Mouse (Mus musculus) neural tube, embryonic 10.5 days (tissue): ENCODE results near the gene Ttc38.
"Not testable (repeated sequence)": the region's sequence is repeated elsewhere in the genome, so short reads cannot be mapped to it uniquely, and the experiment has no call there.

Experiments
- DNase-seq: peaks from one replicate; pipeline ENCODE4 v3.0.0-alpha.2; 2017; ENCODE audit warnings: low spot score; ENCODE audit errors: extremely low spot score

Ttc38 gene

GRCm38 (mm10) chr15:85821203-85822010 is 10.7 kb upstream of the Ttc38 start, which contains the start of gene Pkdrej:
Gene Pkdrej (minus strand): TSS chr15:85821734.
- DNase-seq, result peak; percentile 64

DNA sequence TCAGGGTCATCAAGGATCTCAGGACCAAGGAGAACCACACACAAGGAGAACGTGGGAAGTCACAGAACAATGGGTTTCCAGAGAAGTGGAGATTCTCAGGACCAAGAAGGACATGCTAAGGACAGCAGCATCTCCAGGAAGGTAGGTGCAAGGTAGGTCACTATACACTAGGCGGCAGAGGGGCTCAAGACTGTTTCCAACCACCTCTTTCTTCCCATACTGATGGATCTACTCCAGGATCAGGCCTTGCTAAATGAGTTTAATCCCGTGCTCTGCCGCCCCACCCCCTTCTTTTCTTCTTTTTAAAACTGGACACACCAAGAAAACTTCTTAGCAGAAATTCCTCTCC is 10.1 kb upstream of the Ttc38 start:
- no peak for DNase-seq

- no peak for DNase-seq
Measured at GRCm38 (mm10) chr15:85826676-85827075, 5.4 kb upstream of the Ttc38 start.

- no peak for DNase-seq
Measured at GRCm38 (mm10) chr15:85828071-85828470, 4.0 kb upstream of the Ttc38 start.

- no peak for DNase-seq
Measured at GRCm38 (mm10) chr15:85829470-85829869, 2.6 kb upstream of the Ttc38 start.

DNA sequence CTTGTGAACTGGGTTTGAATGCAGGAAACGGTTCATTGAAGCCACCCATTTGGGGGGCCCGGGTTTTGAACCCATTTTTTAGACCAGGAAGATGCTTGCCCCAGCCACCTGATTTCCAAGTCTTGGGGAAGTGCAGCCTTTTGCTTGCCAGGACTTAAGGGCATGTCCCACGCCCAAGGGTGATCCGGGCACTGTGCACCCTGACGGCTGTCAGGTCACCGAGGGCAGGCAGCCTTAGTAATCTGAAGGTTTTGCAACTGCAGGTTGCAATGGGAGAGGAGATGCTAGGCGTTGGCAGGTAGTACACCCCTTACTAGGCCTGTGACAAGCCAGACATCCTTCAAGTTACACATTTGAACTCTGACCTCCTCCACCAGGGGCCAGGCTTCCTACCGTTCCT is 493 bp downstream of the Ttc38 start:
- no peak for DNase-seq

DNA sequence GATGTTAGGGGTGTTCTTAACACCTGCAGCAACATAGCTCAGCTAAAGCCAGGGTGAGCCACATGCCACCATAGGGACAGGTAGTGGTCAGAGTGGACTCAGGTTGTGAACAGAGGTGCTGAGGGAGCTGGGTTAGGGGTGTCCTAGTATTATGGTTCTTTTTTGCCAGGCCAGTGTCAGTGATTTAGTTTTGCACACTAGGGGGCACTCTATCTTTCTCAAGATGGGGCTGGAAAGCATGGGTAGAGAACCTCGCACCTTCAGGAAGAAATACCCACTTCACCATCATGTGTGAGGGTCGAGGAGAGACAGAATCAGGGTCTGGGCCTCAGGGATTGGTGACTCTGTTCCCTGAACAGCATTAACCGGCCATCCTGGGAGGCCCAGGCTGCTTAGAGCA is 3.2 kb downstream of the Ttc38 start:
- no peak for DNase-seq

- no peak for DNase-seq
Measured at GRCm38 (mm10) chr15:85836887-85837286, 4.8 kb downstream of the Ttc38 start.

DNA sequence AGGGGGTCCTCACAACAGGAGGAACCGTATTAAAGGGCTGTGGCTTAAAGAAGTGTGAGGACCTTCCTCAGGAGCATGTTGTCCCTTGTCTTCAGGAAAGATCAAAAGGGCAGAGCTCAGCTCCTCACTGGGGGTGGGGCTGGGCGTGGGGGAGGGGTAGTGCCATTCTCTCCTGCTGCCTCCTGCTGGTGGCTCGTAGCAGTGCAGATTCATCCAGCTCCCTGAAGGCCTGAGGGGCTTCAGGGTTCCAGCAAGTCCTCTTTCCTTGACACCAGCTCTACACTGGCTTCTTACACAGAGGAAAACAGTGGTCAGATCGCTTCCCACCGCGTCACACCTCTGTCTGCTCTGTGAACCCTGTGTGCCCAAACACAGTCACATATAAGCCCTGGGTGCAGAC is 8.9 kb downstream of the Ttc38 start:
- peak; percentile 40 for DNase-seq

GRCm38 (mm10) chr15:85841796-85842360 is 9.8 kb downstream of the Ttc38 start:
- DNase-seq, result no peak

- DNase-seq, result no peak
Measured at GRCm38 (mm10) chr15:85845071-85845470, 13.0 kb downstream of the Ttc38 start.

- no peak for DNase-seq
Measured at GRCm38 (mm10) chr15:85851656-85852392, 19.7 kb downstream of the Ttc38 start.

DNA sequence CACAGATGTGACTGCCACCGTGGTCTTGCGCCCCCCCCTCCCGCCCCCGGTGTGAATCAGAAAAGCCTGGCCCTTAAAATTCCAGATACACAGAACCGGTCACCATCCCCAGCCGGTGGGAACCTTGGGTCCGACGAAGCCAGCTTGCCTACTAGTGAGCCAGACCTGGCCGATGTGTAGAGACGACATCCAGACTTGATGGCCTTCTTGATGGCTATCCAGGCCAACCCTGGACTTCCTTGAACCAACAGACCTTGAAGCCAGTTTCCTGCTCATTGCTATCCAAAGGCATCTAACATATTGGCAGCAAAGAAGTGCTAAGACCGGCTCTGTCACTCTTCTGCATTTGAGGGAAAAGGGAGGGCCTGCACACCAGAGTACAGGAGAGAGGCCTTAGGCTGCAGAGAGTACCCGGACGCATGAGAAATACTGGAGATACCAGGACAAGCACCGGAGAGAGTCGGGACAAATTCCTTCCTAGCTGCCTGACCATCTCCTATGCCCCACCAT is 26.9 kb downstream of the Ttc38 start:
- DNase-seq, result no peak

DNA sequence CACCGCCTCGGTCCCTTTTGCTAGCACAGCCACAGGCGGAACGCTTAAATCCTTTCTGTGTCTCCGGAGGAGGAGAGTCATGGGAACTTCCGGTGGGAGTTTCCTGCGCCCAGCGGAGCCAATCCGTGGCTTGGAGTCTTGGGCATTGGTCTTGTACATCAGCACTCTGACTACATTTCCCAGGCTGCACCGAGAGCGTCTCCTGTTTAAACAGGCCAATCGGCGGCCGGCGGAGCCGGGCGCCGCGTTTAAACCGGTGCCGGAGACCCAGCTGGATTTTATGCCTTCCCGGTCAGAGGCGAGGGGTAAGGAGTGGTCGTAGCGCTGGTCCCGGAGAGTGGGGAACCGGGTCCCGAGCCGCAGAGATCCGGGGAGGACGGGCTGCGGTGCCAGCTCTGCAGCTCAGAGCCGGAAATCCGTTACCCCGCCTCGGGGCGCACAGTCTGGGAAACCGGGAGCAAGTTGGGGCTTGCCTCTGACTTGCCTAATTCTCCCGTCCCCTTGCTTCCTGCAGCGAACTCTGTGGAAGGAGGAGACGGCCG is 27.5 kb downstream of the Ttc38 start, which contains the start of gene Gtse1:
Gtse1 (plus strand) TSS at position 256 of the 542 bp plus-strand sequence.
- DNase-seq, result peak; percentile 90

DNA sequence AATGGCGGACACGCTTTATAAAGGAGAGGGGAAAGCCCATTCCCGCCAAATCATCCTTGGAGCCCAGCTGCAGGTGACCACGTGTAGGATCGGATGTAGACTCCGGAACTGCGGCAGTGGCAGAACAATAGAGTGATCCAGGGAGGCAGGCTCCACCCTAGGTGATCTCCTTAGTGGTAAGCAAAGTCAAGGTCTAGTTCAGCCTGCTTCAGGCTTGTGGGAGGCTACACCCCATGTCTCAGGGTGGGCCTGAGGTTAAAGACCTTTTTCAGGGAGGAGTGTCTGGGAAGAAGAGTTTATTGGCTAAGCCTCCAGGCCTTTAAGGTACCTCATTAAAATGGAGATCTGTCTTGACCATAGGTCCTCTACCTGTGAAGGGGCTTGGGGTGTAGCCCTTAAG is 33.8 kb downstream of the Ttc38 start:
- DNase-seq, result not testable (repeated sequence)

- DNase-seq, result peak; percentile 63
Measured at GRCm38 (mm10) chr15:85867696-85868095, 35.6 kb downstream of the Ttc38 start.

DNA sequence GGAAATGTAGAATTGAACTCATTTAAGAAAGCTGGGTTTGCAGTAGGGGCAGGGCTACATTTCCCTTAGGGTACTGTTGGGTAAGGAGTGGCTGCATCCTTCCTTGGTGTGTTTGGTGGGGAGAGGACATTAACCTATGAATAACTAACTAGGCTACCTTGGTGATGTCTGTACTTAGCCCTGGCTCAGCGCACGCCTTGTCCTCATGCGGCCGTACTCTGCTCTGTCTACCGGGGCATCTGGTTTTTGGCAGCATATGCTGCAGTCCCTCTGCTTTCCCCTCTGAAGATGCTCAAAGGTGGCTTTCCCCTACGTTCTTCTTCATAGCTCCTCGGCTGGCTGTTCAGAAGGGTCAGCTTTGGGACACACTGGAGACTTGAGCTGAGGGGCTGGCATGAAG is 45.2 kb downstream of the Ttc38 start:
- DNase-seq, result no peak

DNA sequence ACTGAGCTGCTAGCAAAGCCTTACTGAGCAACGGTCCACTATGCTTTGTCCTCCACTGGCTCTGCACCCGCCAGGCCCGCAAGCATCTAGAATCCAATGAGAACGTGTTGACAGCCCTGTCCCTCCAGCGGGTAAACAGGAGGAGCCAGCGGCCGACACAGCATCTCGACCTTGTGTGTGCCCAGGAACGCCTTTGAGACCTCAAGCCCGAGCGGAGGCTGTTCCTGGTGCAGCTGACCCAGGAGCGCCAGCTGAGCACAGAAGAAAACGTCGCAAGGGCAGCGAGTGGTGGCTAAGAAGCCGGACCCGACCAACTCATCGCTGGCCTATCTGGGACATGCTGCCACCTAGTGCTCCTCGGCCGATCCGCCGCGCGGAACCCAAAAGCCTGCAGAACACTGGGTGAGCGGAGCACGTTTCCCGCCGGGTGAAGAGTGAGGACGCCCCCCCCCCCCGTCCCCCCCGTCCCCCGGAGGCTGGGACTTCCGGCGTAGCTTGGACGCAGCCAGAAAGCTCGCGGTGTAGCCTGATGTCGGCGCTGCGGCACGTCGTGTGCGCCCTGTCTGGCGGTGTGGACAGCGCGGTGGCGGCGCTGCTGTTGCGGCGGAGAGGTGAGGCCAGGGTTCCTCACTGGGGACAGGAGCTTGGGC is 46.9 kb downstream of the Ttc38 start, which contains the start of gene Trmu:
Trmu (plus strand) TSS at position 465 of the 650 bp plus-strand sequence.
- peak; percentile 92 for DNase-seq

- DNase-seq, result no peak
Measured at GRCm38 (mm10) chr15:85879498-85879895, 47.4 kb downstream of the Ttc38 start.

- no peak for DNase-seq
Measured at GRCm38 (mm10) chr15:85885606-85886005, 53.5 kb downstream of the Ttc38 start.

GRCm38 (mm10) chr15:85889235-85889634 is 57.1 kb downstream of the Ttc38 start:
- no peak for DNase-seq
